Mouse (Mus musculus): ENCODE results near the gene Prrg2. TPM values are rescaled to one million over a fixed set of nuclear protein-coding genes. Genes with fewer than 3 reads are reported as not detected.

Prrg2 gene
- polyA plus RNA-seq, 1 experiment, result 19.9 TPM

- H3K27me3 ChIP-seq (ENCODE audit: control insufficient read depth, insufficient read depth, low read length), result no peaks in the 10 kb centered on the region
- H3K36me3 ChIP-seq (ENCODE audit: control insufficient read depth, insufficient read depth, low read length), result peaks cover 2% of the 10 kb centered on the region
- peaks cover 13% of the 10 kb centered on the region; the same call in 1 of the 2 replicates for H3K4me1 ChIP-seq (ENCODE audit: control insufficient read depth, insufficient read depth, insufficient read length)
- peak; percentile 92 to 99 for DNase-seq (ENCODE audit: low read depth in 1 of 2, low spot score in 2 of 2)
- H3K4me3 ChIP-seq (ENCODE audit: extremely low read depth, insufficient read depth, insufficient read length), result peak within 1 kb of the TSS; percentile 72
- WGBS, result 1% methylated on average over 35 of the region's 36 CpGs
- TF ChIP-seq POLR2A (IDR thresholded peaks at IDR 0.05; ENCODE audit: low read depth, low read length) (no peak; the same call in 1 of the 2 replicates), CTCF (IDR thresholded peaks at IDR 0.05; ENCODE audit: extremely low read depth, insufficient read depth, insufficient read length, insufficient replicate concordance) (no peak)
- H3K27ac ChIP-seq (ENCODE audit: insufficient read depth, low read length), result peak within 1 kb of the TSS; percentile 89
Observed at GRCm38 (mm10) chr7:45017242-45018061, 45.0 kb downstream of the Prrg2 start, which contains the start of gene Rras. TSS of gene Rras (plus strand) at chr7:45017961.

- TF ChIP-seq CTCF (IDR thresholded peaks at IDR 0.05; ENCODE audit: extremely low read depth, insufficient read depth, insufficient read length, insufficient replicate concordance), result no peak
- no peak for TF ChIP-seq POLR2A (IDR thresholded peaks at IDR 0.05; ENCODE audit: low read depth, low read length)
- Histone ChIP-seq H3K36me3 (ENCODE audit: control insufficient read depth, insufficient read depth, low read length) (peaks cover 6% of the 10 kb centered on the region), H3K27me3 (ENCODE audit: control insufficient read depth, insufficient read depth, low read length) (no peaks in the 10 kb centered on the region), H3K4me3 (ENCODE audit: extremely low read depth, insufficient read depth, insufficient read length) (peak overlapping the region; percentile 72), H3K27ac (ENCODE audit: insufficient read depth, low read length) (peak overlapping the region; percentile 89), H3K4me1 (ENCODE audit: control insufficient read depth, insufficient read depth, insufficient read length) (peaks cover 13% of the 10 kb centered on the region; the same call in 1 of the 2 replicates)
- under 1% methylated on average over 4 of the region's 4 CpGs for WGBS
- no peak for DNase-seq (ENCODE audit: low read depth in 1 of 2, low spot score in 2 of 2)
Observed at GRCm38 (mm10) chr7:45016761-45017160, 45.7 kb downstream of the Prrg2 start.

GRCm38 (mm10) chr7:45015957-45016612 lies 46.4 kb downstream of the Prrg2 start, which contains the start of gene Scaf1:
TSS of gene Scaf1 (minus strand) at chr7:45016363.
- WGBS, result 1% methylated on average over 69 of the region's 69 CpGs
- Histone ChIP-seq H3K4me1 (ENCODE audit: control insufficient read depth, insufficient read depth, insufficient read length) (peaks cover 13% of the 10 kb centered on the region; the same call in 1 of the 2 replicates), H3K27ac (ENCODE audit: insufficient read depth, low read length) (peak within 1 kb of the TSS; percentile 89), H3K36me3 (ENCODE audit: control insufficient read depth, insufficient read depth, low read length) (peaks cover 10% of the 10 kb centered on the region), H3K4me3 (ENCODE audit: extremely low read depth, insufficient read depth, insufficient read length) (peak within 1 kb of the TSS; percentile 81), H3K27me3 (ENCODE audit: control insufficient read depth, insufficient read depth, low read length) (no peaks in the 10 kb centered on the region)
- no peak; the same call in 1 of the 2 replicates for TF ChIP-seq POLR2A (IDR thresholded peaks at IDR 0.05; ENCODE audit: low read depth, low read length)
- no peak for TF ChIP-seq CTCF (IDR thresholded peaks at IDR 0.05; ENCODE audit: extremely low read depth, insufficient read depth, insufficient read length, insufficient replicate concordance)
- DNase-seq (ENCODE audit: low read depth in 1 of 2, low spot score in 2 of 2), result peak; percentile 99

GRCm38 (mm10) chr7:45015344-45015956 lies 47.0 kb downstream of the Prrg2 start:
- TF ChIP-seq POLR2A (IDR thresholded peaks at IDR 0.05; ENCODE audit: low read depth, low read length), result no peak
- TF ChIP-seq CTCF (IDR thresholded peaks at IDR 0.05; ENCODE audit: extremely low read depth, insufficient read depth, insufficient read length, insufficient replicate concordance), result no peak
- peak overlapping the region; percentile 68 for H3K27ac ChIP-seq (ENCODE audit: insufficient read depth, low read length)
- H3K36me3 ChIP-seq (ENCODE audit: control insufficient read depth, insufficient read depth, low read length), result peaks cover 10% of the 10 kb centered on the region
- 1% methylated on average over 20 of the region's 20 CpGs for WGBS
- H3K4me3 ChIP-seq (ENCODE audit: extremely low read depth, insufficient read depth, insufficient read length), result peak overlapping the region; percentile 81
- no peaks in the 10 kb centered on the region for H3K27me3 ChIP-seq (ENCODE audit: control insufficient read depth, insufficient read depth, low read length)
- no peak for DNase-seq (ENCODE audit: low read depth in 1 of 2, low spot score in 2 of 2)
- H3K4me1 ChIP-seq (ENCODE audit: control insufficient read depth, insufficient read depth, insufficient read length), result peaks cover 13% of the 10 kb centered on the region; the same call in 1 of the 2 replicates

GRCm38 (mm10) chr7:45014096-45014451 lies 48.4 kb downstream of the Prrg2 start:
- no peak for DNase-seq (ENCODE audit: low read depth in 1 of 2, low spot score in 2 of 2)
- no peak for TF ChIP-seq CTCF (IDR thresholded peaks at IDR 0.05; ENCODE audit: extremely low read depth, insufficient read depth, insufficient read length, insufficient replicate concordance)
- no peak for TF ChIP-seq POLR2A (IDR thresholded peaks at IDR 0.05; ENCODE audit: low read depth, low read length)
- no peaks in the 10 kb centered on the region for H3K27me3 ChIP-seq (ENCODE audit: control insufficient read depth, insufficient read depth, low read length)
- H3K4me1 ChIP-seq (ENCODE audit: control insufficient read depth, insufficient read depth, insufficient read length), result peaks cover 10% of the 10 kb centered on the region; the same call in 1 of the 2 replicates
- H3K4me3 ChIP-seq (ENCODE audit: extremely low read depth, insufficient read depth, insufficient read length), result no peak overlapping the region
- H3K36me3 ChIP-seq (ENCODE audit: control insufficient read depth, insufficient read depth, low read length), result peaks cover 10% of the 10 kb centered on the region
- 94% methylated on average over 3 of the region's 3 CpGs for WGBS
- H3K27ac ChIP-seq (ENCODE audit: insufficient read depth, low read length), result no peak overlapping the region

- DNase-seq (ENCODE audit: low read depth in 1 of 2, low spot score in 2 of 2), result no peak
- Histone ChIP-seq H3K4me3 (ENCODE audit: extremely low read depth, insufficient read depth, insufficient read length) (no peak overlapping the region), H3K4me1 (ENCODE audit: control insufficient read depth, insufficient read depth, insufficient read length) (peaks cover 6% of the 10 kb centered on the region; the same call in 1 of the 2 replicates), H3K27me3 (ENCODE audit: control insufficient read depth, insufficient read depth, low read length) (no peaks in the 10 kb centered on the region), H3K36me3 (ENCODE audit: control insufficient read depth, insufficient read depth, low read length) (peaks cover 11% of the 10 kb centered on the region), H3K27ac (ENCODE audit: insufficient read depth, low read length) (no peak overlapping the region)
- TF ChIP-seq POLR2A (IDR thresholded peaks at IDR 0.05; ENCODE audit: low read depth, low read length), result no peak
- TF ChIP-seq CTCF (IDR thresholded peaks at IDR 0.05; ENCODE audit: extremely low read depth, insufficient read depth, insufficient read length, insufficient replicate concordance), result no peak
- WGBS, result 95% methylated on average over 16 of the region's 16 CpGs
Observed at GRCm38 (mm10) chr7:45013366-45014095, 48.9 kb downstream of the Prrg2 start.

All from spleen, adult 2 months (tissue).